Comparison of ENCODE assay signal across 12 mouse cellular contexts in the genomic region with DNA sequence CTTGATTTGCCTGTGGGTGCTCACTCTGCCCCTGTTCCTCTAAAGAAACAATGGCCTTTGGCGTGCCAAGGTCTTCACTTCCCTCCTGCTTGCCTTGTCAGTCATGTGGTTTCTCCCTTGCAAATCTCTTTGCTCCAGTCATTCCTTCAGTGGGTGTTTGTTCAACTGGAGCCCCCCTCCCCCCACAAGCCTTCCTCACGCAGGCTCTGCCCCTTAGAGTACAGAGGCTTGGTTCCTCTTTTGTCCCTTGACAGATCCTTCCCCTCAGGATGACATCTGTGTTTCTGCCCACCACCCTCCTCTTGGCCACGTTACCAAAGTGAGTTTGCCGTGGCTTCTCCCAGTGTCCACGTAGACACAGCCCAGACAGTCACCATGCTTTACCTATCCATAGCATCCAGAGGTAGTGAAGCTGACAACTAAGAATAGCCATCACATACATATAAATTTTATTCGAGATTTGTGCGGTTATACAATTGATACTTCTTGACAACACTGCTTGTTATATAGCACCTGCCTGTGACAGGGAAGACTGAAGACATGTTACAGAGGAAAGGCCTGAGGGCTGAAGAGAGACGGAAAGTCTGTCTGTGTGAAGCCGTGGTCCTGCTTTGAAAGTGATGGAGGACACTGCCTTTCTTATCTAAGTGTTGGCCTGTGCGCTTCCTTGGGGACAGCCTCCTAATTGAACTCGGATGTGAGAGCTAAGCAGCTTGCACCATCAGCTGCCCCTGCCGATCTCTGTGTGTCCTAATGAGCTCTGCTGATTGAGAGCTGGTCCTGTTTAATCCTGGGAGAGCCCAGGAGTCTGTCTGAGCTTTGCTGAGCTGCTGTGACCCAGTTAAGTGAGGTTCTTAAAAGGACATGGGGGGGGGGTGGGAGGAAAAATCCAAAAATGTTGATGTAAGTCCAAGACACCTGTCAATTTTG.
DNase-seq lines count a peak whose midpoint lies in the region; ATAC-seq and TF ChIP-seq lines count a peak whose summit lies in the region.
"Had no signal": no experiment of that assay in that cellular context is flagged by ENCODE, and none has a peak within 500 bp of the region (broad histone marks: within the 10 kb centered on the region; RNA-seq: fewer than 3 reads in every experiment).

No protein-coding gene starts in this region.

- intact Hi-C loops in heart, adult 2 months (cut with DNase I) = loop anchor here (5.0 to 10.0 kb wide), 4 partner anchors 138 to 1164 kb away; no protein-coding TSS in a partner anchor
- intact Hi-C loops in left cerebral cortex, postnatal 25 days (cut with DNase I) = loop anchor here (5.0 to 10.0 kb wide), 2 partner anchors 1032 to 1164 kb away; no protein-coding TSS in a partner anchor

- no peak for TF ChIP-seq POLR2A in heart, adult 2 months (IDR thresholded peaks at IDR 0.05; ENCODE audit: insufficient read depth, low read depth, low read length)
- no peak for TF ChIP-seq POLR2A in brain, embryonic 14.5 days (IDR thresholded peaks at IDR 0.05; ENCODE audit: borderline replicate concordance, extremely low read depth, insufficient read depth, insufficient read length, poor library complexity, severe bottlenecking)

- DNase-seq in heart, adult 2 months = peak; percentile 43 to 50
- DNase-seq in heart, embryonic 10.5 days (ENCODE audit: low spot score) = no peak
- DNase-seq in brain, embryonic 14.5 days (ENCODE audit: low read depth) = peak; percentile 73
- DNase-seq in heart, postnatal 4 days = peak; percentile 8
- DNase-seq in midbrain, embryonic 14.5 days = peak; percentile 60
- no peak for DNase-seq in left cerebral cortex, postnatal 25 days (ENCODE audit: low spot score in 2 of 2)
- DNase-seq in urinary bladder, postnatal 10 days (ENCODE audit: low spot score) = no peak
- DNase-seq: cerebellum, adult 8-10 months; lung, embryonic 14.5 days had no signal

- H3K9me3 ChIP-seq in heart, embryonic 10.5 days = no peaks in the 10 kb centered on the region
- H3K9me3 ChIP-seq in midbrain, embryonic 14.5 days (ENCODE audit: control insufficient read depth, low read length) = no peaks in the 10 kb centered on the region
- H3K9me3 ChIP-seq: neural tube, embryonic 12.5 days had no signal

- TF ChIP-seq EP300 in heart, adult 2 months (IDR thresholded peaks at IDR 0.05; ENCODE audit: insufficient read depth, low read depth, low read length) = no peak

- peaks cover 7% of the 10 kb centered on the region for H3K4me1 ChIP-seq in heart, adult 2 months (ENCODE audit: control insufficient read depth, insufficient read depth, low read length)
- peaks cover 24% of the 10 kb centered on the region for H3K4me1 ChIP-seq in heart, embryonic 10.5 days
- H3K4me1 ChIP-seq in midbrain, embryonic 14.5 days (ENCODE audit: control insufficient read depth, insufficient read depth, low read length) = peaks cover 19% of the 10 kb centered on the region

- no peak overlapping the region for H3K9ac ChIP-seq in heart, adult 2 months (ENCODE audit: low read depth, low read length)
- no peak overlapping the region for H3K9ac ChIP-seq in midbrain, embryonic 14.5 days (replicated peaks; ENCODE audit: low read length)
- H3K9ac ChIP-seq: lung, embryonic 14.5 days; neural tube, embryonic 12.5 days had no signal

- H3K4me3 ChIP-seq in heart, adult 2 months = no peak overlapping the region
- no peak overlapping the region for H3K4me3 ChIP-seq in heart, embryonic 10.5 days
- no peak overlapping the region for H3K4me3 ChIP-seq in midbrain, embryonic 14.5 days (replicated peaks; ENCODE audit: low read depth, low read length)
- H3K4me3 ChIP-seq: left cerebral cortex, adult 2 months; neural tube, embryonic 12.5 days had no signal

- ATAC-seq in midbrain, embryonic 14.5 days (ENCODE audit: low FRiP score, low TSS enrichment) = no peak; the same call in 1 of the 2 replicates
- ATAC-seq in inflammation-experienced regulatory T-cells, adult 6 months = no peak

- no peak overlapping the region for H3K27ac ChIP-seq in heart, adult 2 months
- H3K27ac ChIP-seq in heart, embryonic 10.5 days = no peak overlapping the region
- H3K27ac ChIP-seq in midbrain, embryonic 14.5 days (replicated peaks; ENCODE audit: low read depth, low read length) = peak overlapping the region; percentile 61; the same call in 1 of the 2 replicates
- H3K27ac ChIP-seq: left cerebral cortex, adult 2 months; neural tube, embryonic 12.5 days had no signal

- no peaks in the 10 kb centered on the region; the same call in 1 of the 2 replicates for H3K36me3 ChIP-seq in heart, adult 2 months (ENCODE audit: control insufficient read depth, insufficient read depth, low read length)
- peaks cover 5% of the 10 kb centered on the region; the same call in 1 of the 2 replicates for H3K36me3 ChIP-seq in heart, embryonic 10.5 days
- H3K36me3 ChIP-seq in midbrain, embryonic 14.5 days (ENCODE audit: control insufficient read depth, insufficient read depth, low read length) = no peaks in the 10 kb centered on the region
- H3K36me3 ChIP-seq: neural tube, embryonic 12.5 days had no signal

- H3K79me2 ChIP-seq in heart, adult 2 months (replicated peaks; ENCODE audit: control insufficient read depth, insufficient read depth, low read length) = no peaks in the 10 kb centered on the region

- no peak for TF ChIP-seq CTCF in heart, adult 2 months (IDR thresholded peaks at IDR 0.05)
- TF ChIP-seq CTCF in brain, embryonic 14.5 days (IDR thresholded peaks at IDR 0.05; ENCODE audit: borderline replicate concordance, extremely low read depth, insufficient read depth, insufficient read length) = no peak

- H3K27me3 ChIP-seq in heart, adult 2 months (ENCODE audit: control insufficient read depth, insufficient read depth, low read length) = no peaks in the 10 kb centered on the region
- no peaks in the 10 kb centered on the region for H3K27me3 ChIP-seq in heart, embryonic 10.5 days (ENCODE audit: insufficient read depth, poor library complexity, severe bottlenecking)
- H3K27me3 ChIP-seq in midbrain, embryonic 14.5 days (ENCODE audit: control insufficient read depth, insufficient read depth, low read length) = no peaks in the 10 kb centered on the region
- H3K27me3 ChIP-seq: neural tube, embryonic 12.5 days had no signal

- no peak overlapping the region for H3K4me2 ChIP-seq in midbrain, embryonic 14.5 days (ENCODE audit: low read length)
- H3K4me2 ChIP-seq: lung, embryonic 14.5 days; neural tube, embryonic 12.5 days had no signal

- WGBS in heart, adult 2 months = 47% methylated on average over 12 of the region's 12 CpGs
- WGBS in heart, embryonic 10.5 days = 36% methylated on average over 12 of the region's 12 CpGs
- 30% methylated on average over 12 of the region's 12 CpGs for WGBS in midbrain, embryonic 14.5 days

Comparison
In these comparisons a context has a peak if more than half of its experiments do, and no peak if none do; other contexts are left out.
1. DNase-seq: peak in heart, adult 2 months (2 of 2), brain, embryonic 14.5 days (single experiment), heart, postnatal 4 days (single experiment) and midbrain, embryonic 14.5 days (single experiment); none in heart, embryonic 10.5 days (single experiment), left cerebral cortex, postnatal 25 days (0 of 2) and urinary bladder, postnatal 10 days (single experiment).